Mouse (Mus musculus): ENCODE data around the gene U2af2. TPM values are rescaled to one million over a fixed set of nuclear protein-coding genes. Genes with fewer than 3 reads are reported as not detected.

U2af2 gene
- total RNA-seq, 1 experiment: 262 TPM

DNA sequence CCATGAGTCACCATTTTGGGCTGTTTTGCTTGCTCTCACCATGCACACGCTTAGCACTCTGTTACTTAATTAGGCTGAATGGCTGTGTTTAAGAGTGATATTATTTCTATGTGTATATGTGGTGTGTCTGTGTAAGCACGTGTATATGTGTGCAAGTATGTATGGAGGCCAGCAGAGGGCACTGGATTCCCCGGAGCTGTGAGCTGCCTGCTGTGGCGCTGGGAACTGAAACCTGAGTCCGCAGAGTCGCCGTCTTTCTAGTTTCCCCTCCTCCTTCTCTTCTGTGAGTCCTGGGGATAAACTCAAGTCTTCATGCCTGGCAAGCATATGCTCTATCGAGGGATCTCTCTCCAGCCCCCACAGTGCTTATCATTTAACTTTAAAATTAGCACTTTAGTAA, 47.4 kb downstream of the U2af2 start:
- no peaks in the 10 kb centered on the region for H3K4me1 ChIP-seq (ENCODE audit: control insufficient read depth in 2 of 2, insufficient read depth in 2 of 2, low read length in 2 of 2, poor library complexity in 1 of 2)
- DNase-seq (ENCODE audit: low read depth, low spot score): no peak
- no peak overlapping the region for H3K27ac ChIP-seq (ENCODE audit: insufficient read depth, low read depth, low read length, poor library complexity, severe bottlenecking)
- H3K9me3 ChIP-seq (ENCODE audit: control insufficient read depth, insufficient read depth, low read depth, low read length): no peaks in the 10 kb centered on the region
- H3K4me3 ChIP-seq (ENCODE audit: insufficient read depth in 1 of 2, low read depth in 1 of 2, low read length in 2 of 2, poor library complexity in 1 of 2, severe bottlenecking in 1 of 2): no peak overlapping the region
- in situ Hi-C loops (cut with MboI; ENCODE audit: low sequenced_read_pairs in 2 of 2, unreplicated experiment in 2 of 2): no loop called here
- H3K9ac ChIP-seq (ENCODE audit: insufficient read depth, low read depth, low read length, poor library complexity, severe bottlenecking): no peak overlapping the region
- TF ChIP-seq HCFC1 (IDR thresholded peaks at IDR 0.05; ENCODE audit: borderline replicate concordance, insufficient read depth, low read length) (no peak), ZNF384 (IDR thresholded peaks at IDR 0.05; ENCODE audit: low read depth, low read length) (no peak), ZC3H11A (IDR thresholded peaks at IDR 0.05; ENCODE audit: borderline replicate concordance, low read depth, low read length) (no peak), MAFK (IDR thresholded peaks at IDR 0.05; ENCODE audit: insufficient read depth, low read depth, low read length) (no peak), CHD2 (IDR thresholded peaks at IDR 0.05; ENCODE audit: low read depth, low read length) (no peak)
- no peaks in the 10 kb centered on the region for H3K36me3 ChIP-seq (ENCODE audit: control insufficient read depth, insufficient read depth, low read length, poor library complexity, severe bottlenecking)

DNA sequence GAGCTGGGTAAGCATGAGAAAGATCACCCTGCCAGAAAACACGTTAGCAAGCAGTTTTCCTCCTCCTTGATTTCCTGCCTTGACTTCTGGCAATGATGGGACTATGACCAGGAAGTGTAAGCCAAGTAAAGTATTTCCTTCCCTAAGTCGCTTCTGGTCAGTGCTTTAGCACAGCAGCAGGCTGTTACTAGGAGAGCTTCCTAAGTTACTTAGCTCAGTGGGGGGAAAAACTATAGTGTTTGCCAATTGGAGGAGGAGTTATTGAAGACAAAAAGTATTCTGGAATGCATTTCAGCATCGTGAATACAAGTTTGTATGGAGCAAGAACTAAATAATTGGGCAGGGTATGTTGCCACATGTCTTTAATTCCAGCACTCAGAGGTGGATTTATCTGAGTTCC, 50.8 kb downstream of the U2af2 start:
- no peaks in the 10 kb centered on the region for H3K36me3 ChIP-seq (ENCODE audit: control insufficient read depth, insufficient read depth, low read length, poor library complexity, severe bottlenecking)
- no peak overlapping the region for H3K9ac ChIP-seq (ENCODE audit: insufficient read depth, low read depth, low read length, poor library complexity, severe bottlenecking)
- TF ChIP-seq MAFK (IDR thresholded peaks at IDR 0.05; ENCODE audit: insufficient read depth, low read depth, low read length) (no peak), ZC3H11A (IDR thresholded peaks at IDR 0.05; ENCODE audit: borderline replicate concordance, low read depth, low read length) (no peak), CHD2 (IDR thresholded peaks at IDR 0.05; ENCODE audit: low read depth, low read length) (no peak), ZNF384 (IDR thresholded peaks at IDR 0.05; ENCODE audit: low read depth, low read length) (no peak), HCFC1 (IDR thresholded peaks at IDR 0.05; ENCODE audit: borderline replicate concordance, insufficient read depth, low read length) (no peak)
- no peak for DNase-seq (ENCODE audit: low read depth, low spot score)
- no peaks in the 10 kb centered on the region for H3K4me1 ChIP-seq (ENCODE audit: control insufficient read depth in 2 of 2, insufficient read depth in 2 of 2, low read length in 2 of 2, poor library complexity in 1 of 2)
- in situ Hi-C loops (cut with MboI; ENCODE audit: low sequenced_read_pairs in 2 of 2, unreplicated experiment in 2 of 2): no loop called here
- no peak overlapping the region for H3K4me3 ChIP-seq (ENCODE audit: insufficient read depth in 1 of 2, low read depth in 1 of 2, low read length in 2 of 2, poor library complexity in 1 of 2, severe bottlenecking in 1 of 2)
- H3K27ac ChIP-seq (ENCODE audit: insufficient read depth, low read depth, low read length, poor library complexity, severe bottlenecking): no peak overlapping the region
- H3K9me3 ChIP-seq (ENCODE audit: control insufficient read depth, insufficient read depth, low read depth, low read length): no peaks in the 10 kb centered on the region

DNA sequence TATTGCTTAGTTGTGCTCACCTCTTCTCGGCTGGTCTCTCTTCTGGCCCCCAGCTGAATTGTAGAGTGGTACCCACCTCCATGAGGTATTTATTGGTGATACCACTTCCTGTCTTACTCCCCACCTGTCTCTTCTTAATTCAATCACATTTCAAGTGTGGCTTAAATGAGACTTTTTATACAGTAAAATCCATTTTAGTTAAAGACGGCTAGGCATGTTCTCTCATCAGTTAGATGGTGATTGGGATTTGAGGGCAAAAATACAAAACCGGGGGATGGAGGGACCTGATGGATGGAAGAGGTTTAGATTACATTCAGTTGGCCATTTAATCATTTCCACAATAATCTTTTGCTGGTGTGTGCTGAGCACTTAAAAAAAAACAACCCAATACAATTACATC, 54.9 kb downstream of the U2af2 start, which contains the start of gene Rfpl4:
Gene Rfpl4, minus strand, starts transcription at position 101 of the 400 bp plus-strand sequence.
- H3K27ac ChIP-seq (ENCODE audit: insufficient read depth, low read depth, low read length, poor library complexity, severe bottlenecking): no peak within 1 kb of the TSS
- no peaks in the 10 kb centered on the region for H3K9me3 ChIP-seq (ENCODE audit: control insufficient read depth, insufficient read depth, low read depth, low read length)
- no peak within 1 kb of the TSS for H3K9ac ChIP-seq (ENCODE audit: insufficient read depth, low read depth, low read length, poor library complexity, severe bottlenecking)
- no peaks in the 10 kb centered on the region for H3K36me3 ChIP-seq (ENCODE audit: control insufficient read depth, insufficient read depth, low read length, poor library complexity, severe bottlenecking)
- DNase-seq (ENCODE audit: low read depth, low spot score): no peak
- in situ Hi-C loops (cut with MboI; ENCODE audit: low sequenced_read_pairs in 2 of 2, unreplicated experiment in 2 of 2): no loop called here
- TF ChIP-seq ZC3H11A (IDR thresholded peaks at IDR 0.05; ENCODE audit: borderline replicate concordance, low read depth, low read length) (no peak), HCFC1 (IDR thresholded peaks at IDR 0.05; ENCODE audit: borderline replicate concordance, insufficient read depth, low read length) (no peak), ZNF384 (IDR thresholded peaks at IDR 0.05; ENCODE audit: low read depth, low read length) (no peak), MAFK (IDR thresholded peaks at IDR 0.05; ENCODE audit: insufficient read depth, low read depth, low read length) (no peak), CHD2 (IDR thresholded peaks at IDR 0.05; ENCODE audit: low read depth, low read length) (no peak)
- peaks cover 0 to 2% of the 10 kb centered on the region in 2 experiments; a peak in 1 of 4 replicates for H3K4me1 ChIP-seq (ENCODE audit: control insufficient read depth in 2 of 2, insufficient read depth in 2 of 2, low read length in 2 of 2, poor library complexity in 1 of 2)
- no peak within 1 kb of the TSS for H3K4me3 ChIP-seq (ENCODE audit: insufficient read depth in 1 of 2, low read depth in 1 of 2, low read length in 2 of 2, poor library complexity in 1 of 2, severe bottlenecking in 1 of 2)

DNA sequence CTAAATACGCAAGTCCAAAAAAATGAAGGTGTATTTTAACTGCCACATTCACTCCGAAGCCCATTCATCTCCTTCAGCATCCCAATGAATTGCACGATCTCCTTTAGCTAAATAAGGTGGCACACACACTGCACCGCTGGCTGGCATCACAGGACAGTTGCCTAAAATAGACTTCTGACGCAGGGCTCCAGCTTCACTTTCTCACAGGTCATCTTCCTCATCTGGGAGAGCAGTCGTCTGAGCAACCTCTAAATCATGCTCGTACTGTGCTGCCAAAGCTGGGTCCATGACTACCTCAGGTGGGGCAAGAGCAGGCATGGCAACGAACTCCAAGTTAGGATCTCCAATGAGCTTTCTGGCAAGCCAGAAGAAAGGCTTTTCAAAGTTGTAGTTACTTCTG, 63.1 kb downstream of the U2af2 start:
- Histone ChIP-seq H3K4me1 (ENCODE audit: control insufficient read depth in 2 of 2, insufficient read depth in 2 of 2, low read length in 2 of 2, poor library complexity in 1 of 2) (peaks cover 0 to 4% of the 10 kb centered on the region in 2 experiments; a peak in 1 of 4 replicates), H3K9me3 (ENCODE audit: control insufficient read depth, insufficient read depth, low read depth, low read length) (no peaks in the 10 kb centered on the region), H3K9ac (ENCODE audit: insufficient read depth, low read depth, low read length, poor library complexity, severe bottlenecking) (no peak overlapping the region), H3K36me3 (ENCODE audit: control insufficient read depth, insufficient read depth, low read length, poor library complexity, severe bottlenecking) (no peaks in the 10 kb centered on the region), H3K4me3 (ENCODE audit: insufficient read depth in 1 of 2, low read depth in 1 of 2, low read length in 2 of 2, poor library complexity in 1 of 2, severe bottlenecking in 1 of 2) (no peak overlapping the region), H3K27ac (ENCODE audit: insufficient read depth, low read depth, low read length, poor library complexity, severe bottlenecking) (no peak overlapping the region)
- in situ Hi-C loops (cut with MboI; ENCODE audit: low sequenced_read_pairs in 2 of 2, unreplicated experiment in 2 of 2): loop anchor here in 1 of 2 experiments (25.0 kb wide), 1 partner anchor 112 kb away; no protein-coding TSS in a partner anchor
- TF ChIP-seq ZNF384 (IDR thresholded peaks at IDR 0.05; ENCODE audit: low read depth, low read length) (no peak), MAFK (IDR thresholded peaks at IDR 0.05; ENCODE audit: insufficient read depth, low read depth, low read length) (no peak), CHD2 (IDR thresholded peaks at IDR 0.05; ENCODE audit: low read depth, low read length) (no peak), ZC3H11A (IDR thresholded peaks at IDR 0.05; ENCODE audit: borderline replicate concordance, low read depth, low read length) (no peak)
- DNase-seq (ENCODE audit: low read depth, low spot score): no peak

Data from ES-E14 (cell line).